In the genomic region with DNA sequence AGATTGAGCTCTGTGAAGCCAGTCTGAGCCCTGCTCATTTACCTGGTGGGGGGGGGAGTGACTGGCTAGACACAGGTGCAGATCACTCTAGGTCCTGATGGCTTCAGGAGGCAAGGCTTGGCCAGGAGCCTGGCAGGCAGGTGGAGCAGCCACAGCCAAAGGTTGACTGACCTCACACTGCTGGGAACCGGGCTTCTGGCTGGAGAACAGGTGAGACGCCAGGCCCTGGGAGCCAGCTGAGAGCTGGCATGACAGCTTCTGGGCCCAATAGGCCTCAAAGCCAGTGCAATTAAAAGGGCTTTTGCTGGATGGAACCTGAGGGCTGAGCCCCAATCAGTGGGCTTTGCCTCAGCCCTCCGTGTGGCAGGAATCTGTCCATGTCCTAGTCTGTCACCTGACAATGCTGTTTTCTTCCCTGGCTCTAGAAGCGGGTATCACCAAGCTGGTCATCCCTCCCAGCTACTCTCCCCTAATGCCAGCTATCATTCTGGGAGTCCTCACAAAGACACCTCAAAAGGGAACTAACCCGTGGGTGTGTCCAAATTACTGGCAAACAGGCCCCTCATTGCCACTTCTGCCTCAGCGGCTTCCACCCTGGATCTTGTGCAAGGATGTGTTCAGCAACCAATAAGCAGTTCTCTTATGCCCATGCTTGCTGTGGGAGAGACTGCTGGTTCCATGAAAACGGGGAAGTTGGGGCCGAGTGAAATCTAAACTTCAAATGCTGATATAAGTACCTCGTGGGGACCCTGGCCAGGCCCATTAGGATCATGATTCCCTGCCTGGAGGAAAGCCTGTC, we compare ENCODE assay signal across 13 mouse cellular contexts. TPM values are rescaled to one million over a fixed set of nuclear protein-coding genes. Genes with fewer than 3 reads are reported as not detected.
DNase-seq lines count a peak whose midpoint lies in the region; ATAC-seq and TF ChIP-seq lines count a peak whose summit lies in the region.
"Had no signal": no experiment of that assay in that cellular context is flagged by ENCODE, and none has a peak within 500 bp of the region (broad histone marks: within the 10 kb centered on the region; RNA-seq: fewer than 3 reads in every experiment).

No protein-coding gene starts in this region.

- H3K27ac ChIP-seq in gastrocnemius, adult 2 months = peak overlapping the region; percentile 73
- peak overlapping the region; percentile 39; the same call in 1 of the 2 replicates for H3K27ac ChIP-seq in heart, embryonic 10.5 days
- peak overlapping the region; percentile 32; the same call in 1 of the 2 replicates for H3K27ac ChIP-seq in lung, postnatal 0 days (ENCODE audit: low read length)
- H3K27ac ChIP-seq: limb, embryonic 12.5 days; neural tube, embryonic 13.5 days had no signal

- H3K36me3 ChIP-seq in heart, embryonic 10.5 days = peaks cover 35% of the 10 kb centered on the region
- H3K36me3 ChIP-seq in lung, postnatal 0 days (ENCODE audit: insufficient read depth, low read length) = peaks cover 4% of the 10 kb centered on the region; the same call in 1 of the 2 replicates

- H3K4me3 ChIP-seq in gastrocnemius, adult 2 months = no peak overlapping the region
- no peak overlapping the region for H3K4me3 ChIP-seq in heart, embryonic 10.5 days
- H3K4me3 ChIP-seq in lung, postnatal 0 days (ENCODE audit: low read depth, low read length) = no peak overlapping the region
- H3K4me3 ChIP-seq: erythroblast, embryonic 14.5 days; limb, embryonic 12.5 days; neural tube, embryonic 13.5 days had no signal

- no peaks in the 10 kb centered on the region; the same call in 1 of the 2 replicates for H3K27me3 ChIP-seq in heart, embryonic 10.5 days (ENCODE audit: insufficient read depth, poor library complexity, severe bottlenecking)
- no peaks in the 10 kb centered on the region for H3K27me3 ChIP-seq in lung, postnatal 0 days (replicated peaks; ENCODE audit: insufficient read depth, low read length)
- H3K27me3 ChIP-seq: limb, embryonic 12.5 days; neural tube, embryonic 13.5 days had no signal

- H3K4me1 ChIP-seq in heart, embryonic 10.5 days = peaks cover 43% of the 10 kb centered on the region
- H3K4me1 ChIP-seq in lung, postnatal 0 days (ENCODE audit: insufficient read depth, low read depth, low read length) = no peaks in the 10 kb centered on the region
- H3K4me1 ChIP-seq: limb, embryonic 12.5 days; neural tube, embryonic 13.5 days had no signal

- H3K9ac ChIP-seq in lung, postnatal 0 days (replicated peaks; ENCODE audit: low read depth) = no peak overlapping the region
- H3K9ac ChIP-seq: limb, embryonic 12.5 days; neural tube, embryonic 13.5 days had no signal

- TF ChIP-seq CTCF in gastrocnemius, adult 2 months (IDR thresholded peaks at IDR 0.05) = no peak; the same call in 1 of the 2 replicates
- no peak for TF ChIP-seq CTCF in lung, postnatal 0 days (IDR thresholded peaks at IDR 0.05)

- ATAC-seq in lung, postnatal 0 days = peak; percentile 34
- ATAC-seq: activated CD4-positive, CD25-positive, alpha-beta regulatory T cell, adult 4 months had no signal

- H3K9me3 ChIP-seq in heart, embryonic 10.5 days = no peaks in the 10 kb centered on the region
- no peaks in the 10 kb centered on the region for H3K9me3 ChIP-seq in lung, postnatal 0 days (ENCODE audit: low read length)
- H3K9me3 ChIP-seq: limb, embryonic 12.5 days; neural tube, embryonic 13.5 days had no signal

- peak; percentile 54 for DNase-seq in gastrocnemius, adult 2 months
- DNase-seq in gastrocnemius, postnatal 14 days = no peak
- peak; percentile 90 for DNase-seq in brain, adult 2 months (ENCODE audit: low read depth, low spot score)
- no peak for DNase-seq in heart, embryonic 10.5 days (ENCODE audit: low spot score)
- DNase-seq in lung, postnatal 0 days (ENCODE audit: low spot score) = peak; percentile 36
- no peak for DNase-seq in right cerebral cortex, adult 2 months (ENCODE audit: low spot score in 2 of 2)
- DNase-seq in ovary, postnatal 36 days (ENCODE audit: low spot score) = no peak
- DNase-seq in thymus, postnatal 4 days = no peak
- DNase-seq: thymus, adult 18-20 months had no signal

- TF ChIP-seq EP300 in lung, postnatal 0 days (IDR thresholded peaks at IDR 0.05) = no peak

- H3K4me2 ChIP-seq in lung, postnatal 0 days (replicated peaks; ENCODE audit: low read depth, low read length) = no peak overlapping the region
- H3K4me2 ChIP-seq: limb, embryonic 12.5 days; neural tube, embryonic 13.5 days had no signal

- intact Hi-C loops in gastrocnemius, adult 2 months (cut with DNase I) = loop anchor here (5.0 kb wide), 1 partner anchor 79 kb away; no protein-coding TSS in a partner anchor
- intact Hi-C loops in gastrocnemius, postnatal 14 days (cut with DNase I; ENCODE audit: low total_unique reads) = no loop called here

- 73% methylated on average over 9 of the region's 9 CpGs for WGBS in heart, embryonic 10.5 days
- 63% methylated on average over 9 of the region's 9 CpGs for WGBS in lung, postnatal 0 days

RNA-seq across cellular contexts. Expression of a gene that starts 36.9 kb away (rescaled TPM):
- 1 to 10 TPM; 2.1 to 2.5 TPM for total RNA-seq in gastrocnemius, adult 2 months (2021)
- 1 to 10 TPM; 3.9 to 4.9 TPM for total RNA-seq in gastrocnemius, postnatal 14 days (2021)
- polyA plus RNA-seq in heart, embryonic 10.5 days (2016; fragmentation: Nextera tagmentation; extraction: Ambion mirVana) = 3.4 and 4.8 TPM in 2 replicates
- 4.7 and 6.2 TPM in 2 replicates for polyA plus RNA-seq in lung, postnatal 0 days (2015; fragmentation: Nextera tagmentation; extraction: Ambion mirVana)
- polyA plus RNA-seq: erythroblast, embryonic 14.5 days had no signal

Comparison
In these comparisons a context has a peak if more than half of its experiments do, and no peak if none do; other contexts are left out.
1. DNase-seq: peak in gastrocnemius, adult 2 months (single experiment), brain, adult 2 months (single experiment) and lung, postnatal 0 days (single experiment); none in gastrocnemius, postnatal 14 days (single experiment), heart, embryonic 10.5 days (single experiment), right cerebral cortex, adult 2 months (0 of 2), ovary, postnatal 36 days (single experiment) and thymus, postnatal 4 days (single experiment).
2. Peak in every context shown above with its lines, with median percentiles within 50 percentile points of each other: H3K27ac ChIP-seq.